Mouse (Mus musculus): ENCODE data around the gene Pgpep1.

Gene Pgpep1

DNA sequence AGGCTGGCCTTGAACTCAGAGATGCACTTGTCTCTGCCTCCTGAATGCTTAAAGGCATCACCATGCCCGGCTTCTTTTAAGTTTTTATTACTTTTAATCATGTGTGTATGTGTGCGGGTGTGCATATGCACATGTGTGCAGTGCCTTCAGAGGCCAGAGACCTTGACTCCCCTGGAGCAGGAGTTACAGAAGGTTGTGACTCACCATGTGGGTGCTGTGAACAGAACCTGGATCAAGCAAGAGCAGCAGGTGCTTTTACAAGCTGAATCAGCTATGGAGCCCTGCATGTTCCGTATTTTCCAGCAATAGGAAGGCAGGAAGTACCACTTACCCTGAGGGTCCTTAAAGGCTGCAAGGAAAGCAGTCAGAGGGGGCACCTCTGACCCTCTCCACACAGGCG is 31.0 kb upstream of the Pgpep1 start:
- DNase-seq (ENCODE audit: low spot score in 2 of 2), result no peak

DNA sequence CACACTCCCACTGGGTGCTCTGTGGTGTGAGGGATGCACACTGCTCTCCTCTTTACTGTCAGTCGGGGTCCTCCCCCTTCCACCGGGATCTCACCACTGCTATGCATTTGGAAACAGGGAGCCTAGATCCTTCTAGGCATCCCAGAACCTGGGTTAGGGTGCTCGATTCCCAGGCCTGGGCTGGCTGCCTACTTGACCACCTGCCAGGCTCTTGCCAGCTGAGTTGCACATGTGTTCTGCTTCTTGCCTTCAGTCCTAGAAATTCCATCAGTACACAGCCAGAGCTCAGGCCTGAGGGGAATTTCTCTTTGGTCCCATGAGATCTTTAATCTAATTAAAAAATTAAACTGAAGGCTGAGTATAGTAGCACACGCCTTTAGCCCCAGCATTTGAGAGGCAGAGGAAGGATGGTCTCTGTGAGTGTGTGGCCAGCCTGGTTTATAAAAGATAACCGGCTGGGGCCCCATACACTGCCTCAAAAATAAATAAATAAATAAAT is 29.8 kb upstream of the Pgpep1 start:
- no peak for DNase-seq (ENCODE audit: low spot score in 2 of 2)

DNA sequence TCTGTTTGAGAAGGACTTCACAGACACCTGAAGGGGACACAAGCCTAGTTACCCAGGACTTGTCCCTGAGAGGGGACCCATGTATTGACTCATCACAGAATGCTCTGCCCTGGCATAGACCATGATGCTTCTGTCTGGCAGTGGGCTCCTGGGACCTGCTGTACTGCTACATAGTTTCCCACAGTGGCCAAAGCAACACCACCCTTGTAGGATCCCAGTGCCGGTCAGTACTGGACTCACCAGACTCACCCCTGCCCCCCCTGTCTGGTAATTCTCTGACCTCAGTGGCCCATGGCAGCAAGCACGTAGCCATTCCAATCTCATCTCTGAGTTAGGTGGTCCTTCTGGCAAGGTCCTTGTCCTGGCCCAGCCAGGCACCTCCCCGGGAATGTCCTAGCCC is 27.9 kb upstream of the Pgpep1 start:
- no peak for DNase-seq (ENCODE audit: low spot score in 2 of 2)

DNA sequence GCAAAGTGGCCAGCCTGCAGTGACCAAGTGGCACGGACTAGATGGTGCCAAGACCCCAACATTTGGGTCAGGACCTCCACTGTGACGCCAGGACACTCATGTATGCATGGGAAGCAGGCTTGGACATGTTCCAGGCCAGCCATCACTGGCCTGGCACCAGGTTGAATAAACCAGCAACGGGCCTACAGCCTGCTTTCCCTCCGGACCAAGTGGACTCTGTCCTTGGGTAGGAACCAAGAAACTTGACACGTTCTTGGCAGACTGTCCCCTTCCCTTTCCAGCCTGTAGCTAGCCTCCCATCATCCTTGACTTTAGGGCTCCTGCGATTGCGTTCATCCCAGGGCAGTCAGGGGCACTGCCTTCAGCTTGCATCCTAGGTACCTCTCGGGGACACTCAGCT is 27.4 kb upstream of the Pgpep1 start:
- peak in 1 of 2 experiments; percentile 82 for DNase-seq (ENCODE audit: low spot score in 2 of 2)

DNA sequence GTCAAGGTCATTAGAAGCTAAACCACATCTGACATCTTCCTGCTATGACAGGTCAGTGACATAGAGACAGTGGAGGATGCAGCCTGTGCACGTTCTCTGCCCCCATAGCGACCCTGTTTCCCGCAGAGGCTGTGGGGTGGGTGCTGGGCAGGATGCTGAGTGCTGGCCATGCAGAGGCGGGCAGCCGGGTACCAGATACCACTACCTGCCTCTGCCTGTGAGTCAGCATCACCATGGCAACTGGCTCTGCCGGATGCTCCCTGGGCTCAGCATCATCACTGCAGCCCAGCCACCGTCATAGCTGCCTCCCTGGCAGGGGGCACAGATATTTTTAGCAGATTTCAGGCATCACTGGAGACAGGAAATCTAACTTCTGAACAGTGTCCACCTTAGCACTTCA is 24.1 kb upstream of the Pgpep1 start:
- no peak for DNase-seq (ENCODE audit: low spot score in 2 of 2)

DNA sequence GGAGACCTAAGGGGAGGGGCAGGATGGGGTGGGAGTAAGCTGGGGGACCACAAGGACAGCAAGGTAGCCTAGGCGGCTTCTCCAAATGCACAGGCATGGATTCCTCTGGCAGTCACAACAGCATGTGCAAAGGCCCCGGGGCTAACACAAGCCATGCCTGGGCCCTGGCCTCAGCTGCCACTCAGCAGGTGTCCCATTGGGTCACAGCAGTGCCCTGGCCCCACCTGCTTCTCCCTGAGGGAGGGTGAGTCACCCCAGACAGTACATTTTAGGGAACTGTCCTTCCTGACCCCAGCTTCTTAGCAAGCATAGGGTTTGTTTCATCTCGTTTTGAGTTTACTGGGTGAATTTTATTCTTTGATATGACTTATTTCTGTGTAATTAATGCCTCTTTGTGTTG is 22.5 kb upstream of the Pgpep1 start:
- DNase-seq (ENCODE audit: low spot score in 2 of 2), result no peak

DNA sequence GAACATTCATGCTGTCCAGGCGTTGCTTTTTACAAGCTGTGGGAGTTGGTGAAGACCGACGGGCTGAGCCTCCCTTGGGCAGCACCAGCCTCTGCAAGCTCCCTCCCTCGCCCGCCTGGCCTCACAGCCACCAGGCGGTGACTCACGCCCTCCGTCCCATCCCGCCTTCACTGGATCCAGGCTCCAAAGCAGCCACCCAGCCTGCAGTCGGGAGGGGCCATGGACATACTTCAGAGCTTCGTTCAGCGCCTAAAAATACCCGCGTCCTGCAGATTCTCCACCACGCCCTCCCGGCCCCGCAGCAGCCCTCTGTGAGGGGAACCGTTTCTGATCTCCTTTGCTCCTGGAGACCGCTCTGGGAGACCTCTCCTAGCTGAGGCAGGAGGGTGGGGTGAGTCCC is 22.0 kb upstream of the Pgpep1 start:
- DNase-seq (ENCODE audit: low spot score in 2 of 2), result peak; percentile 58 to 81

DNA sequence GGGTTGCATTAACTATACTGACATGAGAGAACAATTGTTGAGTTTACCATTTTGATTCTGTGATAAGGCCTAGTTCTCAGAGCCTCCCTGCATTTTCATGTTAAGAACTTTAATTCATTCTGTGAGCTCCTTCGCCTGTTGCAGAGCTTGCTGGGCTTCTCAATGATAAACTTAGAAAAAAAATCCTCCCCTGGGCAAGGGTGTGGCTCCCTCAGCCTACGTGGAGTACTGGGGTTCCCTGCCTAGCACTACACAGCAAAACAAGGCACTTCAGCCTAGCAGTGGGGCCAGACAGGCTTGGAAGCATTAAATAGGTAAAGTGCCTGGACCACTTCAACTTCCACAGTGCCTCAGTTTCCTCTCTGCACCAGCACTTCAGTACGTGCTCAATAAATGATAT is 21.2 kb upstream of the Pgpep1 start:
- DNase-seq (ENCODE audit: low spot score in 2 of 2), result no peak

DNA sequence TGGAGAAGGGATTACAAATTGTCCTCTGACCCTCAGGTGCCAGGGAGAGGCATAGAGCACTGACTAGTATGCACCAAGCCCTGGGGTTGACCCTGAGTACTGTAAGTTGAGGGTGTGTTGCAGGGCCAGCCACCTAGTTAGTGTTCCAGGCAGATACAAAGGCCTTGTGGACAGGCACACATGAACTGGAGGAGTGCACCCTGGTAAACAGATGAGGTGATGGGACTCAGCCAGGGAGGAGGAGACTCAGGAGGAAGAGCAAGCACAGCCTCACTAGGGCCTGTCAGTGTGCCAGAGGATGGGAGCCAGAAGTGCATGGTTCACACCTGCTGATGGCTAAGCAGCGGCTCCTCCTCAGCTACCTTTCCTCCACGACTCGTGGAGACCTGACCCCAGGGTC is 19.9 kb upstream of the Pgpep1 start:
- no peak for DNase-seq (ENCODE audit: low spot score in 2 of 2)

DNA sequence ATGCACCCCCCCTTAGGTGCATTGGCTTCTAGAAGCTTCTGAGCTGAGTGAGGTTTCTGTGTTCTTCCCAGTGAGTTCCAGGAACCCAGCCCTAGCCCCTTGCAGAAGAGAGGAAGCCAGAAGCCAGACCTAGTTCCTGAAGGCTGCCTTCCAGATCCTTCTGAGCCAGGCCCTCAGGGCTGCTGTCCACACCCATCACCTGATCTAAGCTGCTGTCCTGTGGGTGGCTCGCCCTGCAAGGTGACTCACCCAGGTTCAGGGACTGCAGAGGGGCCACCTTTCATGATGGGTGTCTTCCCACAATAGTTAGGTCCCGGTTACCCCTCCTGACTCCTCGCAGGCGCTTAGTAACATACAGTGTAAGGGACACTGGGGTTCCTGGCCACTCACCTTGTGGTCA is 19.2 kb upstream of the Pgpep1 start:
- no peak for DNase-seq (ENCODE audit: low spot score in 2 of 2)

DNA sequence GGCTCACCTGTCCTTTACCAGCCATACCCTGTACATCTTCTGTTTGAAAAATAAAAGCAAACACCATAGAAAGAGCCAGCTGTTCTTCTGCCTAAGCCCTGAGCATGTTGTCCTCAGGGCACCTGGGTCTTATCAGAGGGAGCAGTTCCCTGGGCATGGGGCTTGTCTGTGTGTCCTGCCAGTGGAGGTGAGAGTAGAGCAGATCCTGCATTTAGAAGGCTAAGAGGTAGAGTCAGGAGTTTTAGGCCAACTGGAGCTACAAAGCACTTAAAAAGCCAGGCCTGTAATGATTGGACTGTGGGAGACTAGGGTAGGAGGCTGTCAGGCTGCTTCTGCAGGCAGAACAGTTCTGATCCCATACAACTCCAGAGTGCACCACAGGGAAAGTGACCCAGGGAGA is 18.5 kb upstream of the Pgpep1 start:
- DNase-seq (ENCODE audit: low spot score in 2 of 2), result no peak

DNA sequence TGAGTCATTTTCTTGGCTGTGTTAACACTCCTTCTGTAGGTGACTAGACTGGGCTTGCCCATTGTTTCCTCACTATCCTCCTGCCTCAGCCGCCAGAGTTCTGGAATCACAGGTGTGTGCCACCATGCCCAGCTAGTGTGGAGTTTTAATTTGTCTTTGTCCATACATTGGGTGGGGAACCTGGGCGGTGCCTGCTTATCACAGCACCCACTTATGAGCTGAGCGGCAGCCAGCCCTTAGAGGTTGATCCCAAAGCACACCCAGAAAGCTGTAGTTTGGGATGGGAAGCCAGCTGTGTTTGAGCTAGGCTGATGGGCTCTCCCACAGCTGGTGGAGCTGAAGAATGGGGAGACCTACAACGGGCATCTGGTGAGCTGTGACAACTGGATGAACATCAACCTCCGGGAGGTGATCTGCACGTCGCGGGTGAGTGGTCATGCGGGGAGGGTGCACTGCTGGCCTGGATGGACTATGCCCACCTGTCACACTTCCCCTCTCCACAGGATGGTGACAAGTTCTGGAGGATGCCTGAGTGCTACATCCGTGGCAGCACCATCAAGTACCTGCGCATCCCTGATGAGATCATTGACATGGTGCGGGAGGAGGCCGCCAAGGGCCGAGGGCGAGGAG is 17.4 kb upstream of the Pgpep1 start:
- no peak for DNase-seq (ENCODE audit: low spot score in 2 of 2)

DNA sequence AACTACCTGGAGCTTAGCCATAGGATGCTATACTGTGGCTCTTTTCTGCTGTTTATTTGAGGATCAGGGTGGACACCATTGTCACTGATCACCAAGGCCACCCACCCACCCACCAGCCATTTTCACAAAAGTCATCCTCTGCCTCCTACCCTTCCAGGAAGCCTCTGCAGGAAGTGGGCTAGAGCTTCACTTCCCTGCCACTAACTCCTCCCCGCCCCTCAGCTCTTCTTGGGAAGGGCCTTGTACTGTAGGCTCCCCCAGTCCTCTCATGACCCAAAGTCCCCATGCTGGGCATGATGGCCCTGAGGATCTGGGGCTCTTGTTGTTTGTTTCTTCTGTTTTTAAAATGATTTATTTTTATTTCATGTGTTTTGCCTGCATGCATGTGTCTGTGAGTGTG is 15.1 kb upstream of the Pgpep1 start:
- no peak for DNase-seq (ENCODE audit: low spot score in 2 of 2)

DNA sequence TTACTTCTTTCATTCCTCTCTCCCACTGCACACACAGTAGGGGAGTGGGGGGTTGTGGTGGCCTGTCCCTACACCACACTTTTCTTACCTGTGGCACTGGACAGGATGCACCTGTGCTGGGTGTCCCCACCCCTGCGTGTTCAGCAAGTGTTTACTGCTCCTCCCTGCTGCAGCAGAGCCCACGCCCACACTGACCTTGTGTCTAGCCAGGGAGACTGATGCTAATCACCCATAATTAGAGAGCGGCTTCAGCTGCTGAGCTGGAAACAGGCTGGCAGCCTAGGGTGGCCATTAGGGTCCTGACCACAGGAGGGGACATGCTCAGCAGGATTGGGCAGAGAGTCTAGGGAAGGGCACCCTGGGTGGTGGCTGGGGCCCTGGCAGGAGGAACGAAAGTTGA is 14.5 kb upstream of the Pgpep1 start:
- DNase-seq (ENCODE audit: low spot score in 2 of 2), result no peak

DNA sequence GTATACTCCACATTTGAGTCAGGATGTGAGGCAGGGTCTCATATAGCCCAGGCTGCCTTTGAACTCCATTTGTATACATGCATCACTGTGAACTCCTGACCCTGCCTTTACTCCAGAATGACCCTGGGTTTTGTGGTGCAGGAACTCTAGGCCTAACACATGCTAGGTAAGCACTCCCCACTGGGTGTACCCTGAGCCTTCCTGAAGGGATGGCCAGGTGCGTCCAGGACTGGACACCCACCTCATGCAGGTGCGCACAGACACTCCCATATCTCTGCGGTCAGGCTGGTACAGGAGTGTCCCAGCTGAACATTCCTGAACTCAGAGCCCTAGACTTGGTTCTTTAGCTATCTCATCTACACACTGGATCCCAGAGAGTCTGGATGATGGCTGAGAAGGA is 13.9 kb upstream of the Pgpep1 start:
- DNase-seq (ENCODE audit: low spot score in 2 of 2), result no peak

DNA sequence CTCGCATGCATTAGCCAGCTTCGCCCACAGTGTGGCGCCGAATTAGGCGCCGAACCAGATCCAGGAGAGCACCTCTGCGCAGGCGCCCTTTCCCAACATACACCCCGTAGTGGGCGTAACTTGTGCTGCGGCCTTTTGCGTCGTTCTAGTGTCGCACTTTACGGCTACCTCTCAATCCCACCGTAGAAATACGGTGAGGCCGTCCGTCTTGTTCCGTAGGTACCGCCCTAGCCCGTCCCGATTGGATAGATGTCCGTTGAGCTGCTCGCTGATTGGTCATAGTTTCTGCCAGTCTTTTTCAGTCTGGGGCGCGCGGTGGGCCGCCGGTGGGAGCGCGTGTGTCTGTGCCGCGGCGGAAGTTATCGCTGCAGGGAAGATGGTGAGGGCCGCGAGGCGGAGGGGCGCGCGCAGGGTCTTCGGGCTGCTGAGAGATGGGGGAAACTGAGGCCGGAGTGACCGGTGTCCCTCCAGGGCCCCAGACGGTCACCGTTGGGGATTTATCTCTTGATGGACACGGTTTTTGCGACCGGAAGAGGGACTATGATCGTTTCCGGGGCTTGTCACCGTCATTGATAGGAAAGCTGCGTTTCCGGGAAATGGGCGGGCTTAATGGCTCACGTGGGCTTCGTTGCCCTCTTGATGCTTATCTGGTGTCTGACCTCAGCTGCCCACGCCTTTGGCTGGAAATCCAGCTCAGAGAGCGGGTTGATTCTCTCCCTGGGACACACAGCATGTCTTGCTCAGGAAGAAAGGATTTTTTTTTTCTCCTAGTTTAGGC is 13.1 kb upstream of the Pgpep1 start, which contains the start of gene Lsm4:
Gene Lsm4 (plus strand): TSS at position 170 of the 778 bp plus-strand sequence.
- peak; percentile 97 to 98 for DNase-seq (ENCODE audit: low spot score in 2 of 2)

DNA sequence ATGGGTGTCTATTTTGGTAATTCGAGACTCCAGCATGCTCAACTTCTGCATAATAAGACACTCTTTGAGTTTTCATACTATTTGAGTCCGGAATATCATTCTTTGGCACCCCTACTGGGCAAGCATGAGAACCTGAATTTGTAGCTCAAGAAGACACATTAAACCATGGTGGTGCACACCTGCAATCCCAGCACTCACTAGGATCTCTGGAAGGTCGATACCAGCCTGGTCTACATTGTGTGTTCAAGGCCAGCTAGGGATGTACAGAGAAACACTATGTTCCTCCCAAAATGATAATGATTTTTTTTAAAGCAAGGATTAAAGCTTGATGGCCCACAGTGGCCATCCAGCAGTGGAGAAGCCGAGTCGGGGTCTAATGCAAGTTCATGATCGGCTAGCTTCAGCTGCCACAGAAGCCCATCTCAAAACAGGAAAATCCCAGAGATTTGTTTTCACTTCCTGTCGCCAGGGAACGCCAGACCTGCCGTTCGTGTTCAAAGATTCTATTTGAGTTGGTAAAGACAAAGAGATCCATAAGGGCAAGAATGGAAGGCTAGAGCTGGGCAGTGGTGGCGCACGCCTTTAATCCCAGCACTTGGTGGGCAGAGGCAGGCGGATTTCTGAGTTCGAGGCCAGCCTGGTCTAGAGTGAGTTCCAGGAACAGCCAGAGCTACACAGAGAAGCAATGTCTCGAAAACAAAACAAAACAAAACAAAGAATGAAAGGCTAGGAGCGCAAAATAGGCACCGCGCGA is 12.3 kb upstream of the Pgpep1 start:
- no peak for DNase-seq (ENCODE audit: low spot score in 2 of 2)

DNA sequence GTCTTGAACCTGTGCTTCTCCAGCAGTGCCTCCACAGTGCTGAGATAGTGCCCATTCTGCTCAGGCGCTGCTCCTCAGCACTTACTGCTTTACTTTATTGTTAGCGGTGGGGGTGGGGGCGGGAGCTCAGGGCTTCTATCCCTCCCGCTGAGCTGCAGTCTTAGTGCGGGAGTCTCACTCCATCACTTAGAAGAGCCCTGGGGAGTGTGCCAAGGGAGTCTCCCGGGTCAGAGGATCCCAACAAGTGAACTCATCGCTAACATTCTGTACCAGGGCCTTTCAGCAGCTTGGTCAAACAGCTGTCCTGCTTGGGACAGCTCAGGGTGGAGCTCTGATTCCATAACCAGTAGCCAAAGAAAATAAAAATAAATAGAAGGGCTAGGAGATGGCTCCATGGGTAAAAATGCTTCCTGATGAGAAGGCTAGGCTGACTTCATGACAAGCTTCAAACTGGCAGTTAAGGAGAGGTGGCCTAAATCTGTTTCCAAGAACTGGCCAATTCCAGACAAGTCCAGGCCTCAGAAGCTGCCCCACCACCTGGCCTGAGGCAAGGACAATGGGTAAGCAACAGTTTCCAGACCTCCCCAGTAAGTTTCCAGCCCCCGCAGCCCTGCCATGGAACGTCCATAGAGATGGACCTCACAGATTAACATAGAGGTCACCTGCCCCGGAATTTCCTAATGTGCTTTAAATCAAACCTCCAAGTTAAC is 11.6 kb upstream of the Pgpep1 start:
- DNase-seq (ENCODE audit: low spot score in 2 of 2), result peak in 1 of 2 experiments; percentile 61

DNA sequence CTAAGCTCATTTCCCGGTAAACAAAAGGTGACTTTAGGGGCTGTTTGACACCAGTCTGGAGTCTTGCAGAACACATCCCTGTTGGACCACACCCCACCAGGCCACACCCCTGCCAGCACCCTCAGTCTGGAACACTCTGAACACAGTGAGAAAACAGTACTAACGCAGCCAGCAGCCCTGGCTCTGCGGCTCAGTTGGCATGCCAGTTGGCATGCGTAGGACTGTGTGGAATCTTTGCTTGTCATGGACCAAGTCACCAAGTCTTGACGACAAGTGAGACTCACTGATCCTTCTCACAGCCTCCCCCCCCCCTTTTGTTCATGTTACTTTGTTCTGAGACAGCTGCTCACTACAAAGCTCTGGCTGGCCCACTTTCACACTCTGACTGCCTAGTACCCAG is 6.9 kb upstream of the Pgpep1 start:
- peak in 1 of 2 experiments; percentile 73 for DNase-seq (ENCODE audit: low spot score in 2 of 2)

DNA sequence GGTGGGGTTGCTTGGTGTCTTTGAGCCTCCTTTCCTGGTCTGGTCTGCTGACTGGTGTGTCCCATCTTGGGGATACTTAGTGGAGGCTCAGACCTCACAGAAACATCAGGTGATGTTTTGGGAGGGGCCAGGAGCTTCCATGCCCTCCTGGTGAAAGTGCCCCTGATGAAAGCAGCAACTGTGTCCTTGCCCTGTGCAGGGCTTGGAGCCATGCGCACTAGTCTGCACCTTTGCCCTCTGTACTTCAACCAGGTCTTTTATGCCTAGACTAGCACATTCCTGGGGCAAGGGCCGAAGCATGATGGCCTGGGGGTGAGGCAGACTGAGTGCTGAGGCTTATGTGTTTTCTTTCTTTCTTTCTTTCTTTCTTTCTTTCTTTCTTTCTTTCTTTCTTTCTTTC is 5.4 kb upstream of the Pgpep1 start:
- DNase-seq (ENCODE audit: low spot score in 2 of 2), result no peak

DNA sequence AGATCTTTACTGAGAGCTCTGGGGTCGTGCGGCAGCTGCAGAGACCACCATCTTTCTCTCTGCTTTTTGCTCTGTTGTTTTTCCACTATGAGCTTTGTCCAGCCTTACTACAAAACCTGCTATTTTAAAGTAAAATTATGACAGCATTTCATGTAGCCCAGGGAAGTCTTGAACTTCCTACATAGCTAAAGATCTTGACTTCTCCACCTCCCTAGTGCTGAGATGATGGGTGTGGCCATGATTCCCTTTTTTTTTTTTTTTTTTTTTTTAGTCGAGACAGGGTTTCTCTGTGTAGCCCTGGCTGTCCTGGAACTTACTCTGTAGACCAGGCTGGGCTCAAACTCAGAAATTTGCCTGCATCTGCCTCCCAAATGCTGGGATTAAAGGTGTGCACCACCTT is 4.4 kb upstream of the Pgpep1 start:
- no peak for DNase-seq (ENCODE audit: low spot score in 2 of 2)

DNA sequence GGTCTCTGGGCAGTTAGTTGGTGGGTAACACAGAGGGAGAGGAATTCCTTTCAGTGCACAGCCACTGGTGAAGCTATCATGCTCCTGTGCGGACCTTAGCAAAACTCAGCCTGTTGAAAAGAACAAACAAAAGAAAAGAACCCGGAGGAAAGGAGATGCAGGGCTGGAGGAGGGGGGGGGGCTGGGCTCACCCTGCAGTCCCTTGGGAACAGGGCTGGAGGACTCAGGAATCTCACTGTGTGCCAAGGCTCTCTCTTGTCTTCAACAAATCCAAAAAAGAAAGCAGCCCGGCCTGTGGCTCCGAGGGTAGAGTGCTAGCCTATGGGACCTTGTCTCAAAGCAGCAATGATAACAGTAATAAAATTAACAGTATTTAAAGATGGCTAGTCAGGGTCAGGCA is 3.5 kb upstream of the Pgpep1 start:
- no peak for DNase-seq (ENCODE audit: low spot score in 2 of 2)
